Mouse (Mus musculus) liver, postnatal 0 days (tissue): Measurements from ENCODE around the gene Trit1. TPM values are rescaled to one million over a fixed set of nuclear protein-coding genes. Genes with fewer than 3 reads are reported as not detected.
A peak's percentile ranks its signal among the peaks of the same experiment; 100 is the strongest.

Experiments
- ATAC-seq: fragments of 200-750 bp; cut with Nextera tagmentation; 2 replicates; pipeline ENCODE4 v1.8.0; 2017; ENCODE audit warnings: mild to moderate bottlenecking, moderate library complexity
- DNase-seq: peaks from one replicate; pipeline ENCODE4 v3.0.0-alpha.2; 2016
- H3K27ac ChIP-seq: fragments of 300-500 bp; sonication (generic); 2 replicates; pipeline ENCODE4 v1.5.1; 2014; ENCODE audit warnings: antibody characterized with exemption, moderate library complexity, mild to moderate bottlenecking, low read depth
- H3K27me3 ChIP-seq: fragments of 300-500 bp; sonication (generic); 2 replicates; pipeline ENCODE4 v1.6.1; 2014; ENCODE audit warnings: low read length, control low read depth, mixed read lengths; ENCODE audit not compliant: insufficient read depth
- H3K36me3 ChIP-seq: fragments of 300-500 bp; sonication (generic); replicated peaks from 2 replicates; pipeline ENCODE4 v1.6.1; 2014; ENCODE audit warnings: mild to moderate bottlenecking, control low read depth, low read length, moderate library complexity, mixed read lengths; ENCODE audit not compliant: insufficient read depth
- H3K4me1 ChIP-seq: fragments of 300-500 bp; sonication (generic); 2 replicates; pipeline ENCODE4 v1.6.1; 2014; ENCODE audit warnings: antibody characterized with exemption, mild to moderate bottlenecking, control low read depth; ENCODE audit not compliant: insufficient read depth
- H3K4me2 ChIP-seq: fragments of 300-500 bp; sonication (generic); 2 replicates; pipeline ENCODE4 v1.6.1; 2014; ENCODE audit warnings: low read depth, mild to moderate bottlenecking, low read length, moderate library complexity, mixed read lengths
- H3K4me3 ChIP-seq: fragments of 300-500 bp; sonication (generic); 2 replicates; pipeline ENCODE4 v1.5.1; 2014; ENCODE audit warnings: low read depth, low read length
- H3K9ac ChIP-seq: fragments of 300-500 bp; sonication (generic); replicated peaks from 2 replicates; pipeline ENCODE4 v1.6.1; 2014; ENCODE audit warnings: mild to moderate bottlenecking, moderate library complexity
- H3K9me3 ChIP-seq: fragments of 300-500 bp; sonication (generic); 2 replicates; pipeline ENCODE4 v1.6.1; 2016; ENCODE audit warnings: mild to moderate bottlenecking, control low read depth, low read length, mixed read lengths
- CTCF ChIP-seq: sonication (generic); IDR thresholded peaks from 2 replicates; pipeline ENCODE4 v1.5.1; 2016; ENCODE audit warnings: antibody characterized with exemption, low read depth
- EP300 ChIP-seq: IDR thresholded peaks from 2 replicates; pipeline ENCODE4 v1.6.1; 2016; ENCODE audit warnings: antibody characterized with exemption, low read depth, mild to moderate bottlenecking
- WGBS: fragments of 180-500 bp; shearing (Covaris S2); extraction: QIAGEN DNeasy Blood & Tissue Kit; methylation state at CpG from one replicate; pipeline ENCODE4 v1.1.7; 2014; ENCODE audit not compliant: insufficient replicate concordance; 5-methylcytosine and 5-hydroxymethylcytosine counted together
- polyA plus RNA-seq: library from polyadenylated mRNA; unstranded; fragments of >200 nt; fragmentation: Nextera tagmentation; extraction: Ambion mirVana; gene quantifications from 2 replicates; pipeline ENCODE4 v1.2.1, GENCODE M21; 2015

The Trit1 gene
- polyA plus RNA-seq, 1 experiment from 2014 or later = 7.5 TPM

DNA sequence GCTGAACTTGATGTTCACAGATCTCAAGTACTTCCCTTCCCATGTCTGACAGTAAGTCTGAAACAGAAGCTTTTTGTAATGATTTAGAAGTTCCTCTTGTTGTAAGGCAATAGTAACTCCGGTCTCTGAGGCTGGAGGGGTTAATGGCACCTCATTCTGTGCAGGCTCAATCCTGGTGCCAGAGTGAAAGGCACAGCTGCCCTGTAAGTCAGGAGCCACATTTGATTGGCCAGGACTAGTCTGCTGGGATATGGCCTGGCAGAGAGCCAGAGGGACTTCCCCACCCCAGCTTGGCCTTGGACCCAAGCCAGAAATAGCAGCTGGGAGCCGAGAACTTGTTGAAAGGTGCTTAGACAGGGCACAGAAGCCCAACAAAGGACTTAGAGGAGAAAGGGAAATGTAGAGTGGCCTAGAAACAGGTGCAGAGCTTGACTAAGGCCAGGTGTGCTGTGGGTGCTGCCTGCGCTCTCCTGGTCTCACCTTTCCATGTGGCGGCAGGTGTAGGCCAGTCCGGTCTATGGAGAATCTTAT lies 34.3 kb downstream of the Trit1 start:
- peaks cover 13% of the 10 kb centered on the region for H3K4me1 ChIP-seq
- DNase-seq (peak; percentile 86), ATAC-seq (peak; percentile 96)
- no peak overlapping the region for H3K4me2 ChIP-seq
- TF ChIP-seq CTCF (no peak), EP300 (no peak)
- H3K4me3 ChIP-seq = no peak overlapping the region
- H3K9ac ChIP-seq = no peak overlapping the region
- 69% methylated on average over 5 of the region's 5 CpGs for WGBS
- H3K27me3 ChIP-seq = no peaks in the 10 kb centered on the region
- H3K27ac ChIP-seq = no peak overlapping the region
- H3K9me3 ChIP-seq = no peaks in the 10 kb centered on the region
- peaks cover 48% of the 10 kb centered on the region for H3K36me3 ChIP-seq

- Histone ChIP-seq H3K4me1 (peaks cover 13% of the 10 kb centered on the region), H3K36me3 (peaks cover 39% of the 10 kb centered on the region), H3K4me3 (no peak overlapping the region), H3K9ac (no peak overlapping the region), H3K27me3 (no peaks in the 10 kb centered on the region), H3K4me2 (no peak overlapping the region), H3K9me3 (no peaks in the 10 kb centered on the region), H3K27ac (no peak overlapping the region)
- WGBS = 86% methylated on average over 11 of the region's 11 CpGs
- DNase-seq = no peak
- TF ChIP-seq EP300 (no peak), CTCF (no peak)
- no peak for ATAC-seq
Observed at GRCm38 (mm10) chr4:123053179-123053578, 36.8 kb downstream of the Trit1 start.

DNA sequence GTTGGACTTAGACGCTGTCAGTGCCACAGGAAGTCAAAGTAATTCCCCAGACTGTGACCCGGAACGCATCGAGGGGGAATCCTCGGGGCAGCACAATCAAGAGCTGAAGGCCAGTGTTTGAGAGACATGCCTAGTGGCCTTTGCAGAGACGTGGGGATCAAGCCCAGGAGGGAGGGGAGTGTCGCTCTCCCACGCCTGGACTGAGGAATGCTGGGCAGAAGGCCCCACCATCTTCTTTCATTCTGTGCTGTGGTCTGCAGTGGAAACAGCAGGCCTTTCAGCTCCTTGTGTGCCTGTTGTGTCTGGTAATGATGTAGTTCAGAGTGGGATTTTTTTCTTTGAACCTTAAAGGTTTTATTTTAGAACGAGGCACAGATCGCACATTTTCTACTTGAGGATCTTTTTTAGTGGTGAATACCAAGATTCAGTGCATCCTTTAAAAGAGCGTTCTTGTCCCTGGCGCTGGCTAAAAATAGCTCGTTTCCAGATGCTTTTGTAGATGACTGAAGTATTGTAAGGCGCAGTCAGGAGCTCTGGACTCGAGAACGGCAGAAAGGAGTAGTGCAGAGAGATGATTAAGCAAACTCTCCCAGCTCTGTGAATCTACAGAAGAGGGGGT lies 37.9 kb downstream of the Trit1 start:
- H3K4me1 ChIP-seq = peaks cover 13% of the 10 kb centered on the region
- H3K27ac ChIP-seq = no peak overlapping the region
- H3K9ac ChIP-seq = no peak overlapping the region
- ATAC-seq = no peak
- no peaks in the 10 kb centered on the region for H3K9me3 ChIP-seq
- no peak overlapping the region for H3K4me3 ChIP-seq
- H3K4me2 ChIP-seq = no peak overlapping the region
- WGBS = 83% methylated on average over 16 of the region's 16 CpGs
- TF ChIP-seq EP300 (no peak), CTCF (no peak)
- no peak for DNase-seq
- H3K27me3 ChIP-seq = no peaks in the 10 kb centered on the region
- H3K36me3 ChIP-seq = peaks cover 39% of the 10 kb centered on the region

- no peak overlapping the region for H3K9ac ChIP-seq
- H3K36me3 ChIP-seq = peaks cover 37% of the 10 kb centered on the region
- H3K27ac ChIP-seq = no peak overlapping the region
- no peaks in the 10 kb centered on the region for H3K27me3 ChIP-seq
- H3K9me3 ChIP-seq = no peaks in the 10 kb centered on the region
- no peak overlapping the region for H3K4me3 ChIP-seq
- no peak overlapping the region for H3K4me2 ChIP-seq
- H3K4me1 ChIP-seq = no peaks in the 10 kb centered on the region
- ATAC-seq = no peak
- 77% methylated on average over 3 of the region's 3 CpGs for WGBS
- no peak for TF ChIP-seq CTCF
- TF ChIP-seq EP300 = no peak
- DNase-seq = no peak
Observed at GRCm38 (mm10) chr4:123056560-123057109, 40.2 kb downstream of the Trit1 start.

- no peak for ATAC-seq
- no peaks in the 10 kb centered on the region for H3K9me3 ChIP-seq
- 30% methylated on average over 1 of the region's 1 CpGs for WGBS
Observed at GRCm38 (mm10) chr4:123057957-123058356, 41.6 kb downstream of the Trit1 start.

GRCm38 (mm10) chr4:123061744-123062143 lies 45.3 kb downstream of the Trit1 start:
- no peak overlapping the region for H3K27ac ChIP-seq
- DNase-seq (no peak), ATAC-seq (no peak)
- no peaks in the 10 kb centered on the region for H3K27me3 ChIP-seq
- no peak overlapping the region for H3K4me2 ChIP-seq
- no peaks in the 10 kb centered on the region for H3K9me3 ChIP-seq
- H3K36me3 ChIP-seq = no peaks in the 10 kb centered on the region
- no peaks in the 10 kb centered on the region for H3K4me1 ChIP-seq
- TF ChIP-seq CTCF (no peak), EP300 (no peak)
- no peak overlapping the region for H3K4me3 ChIP-seq
- 61% methylated on average over 5 of the region's 5 CpGs for WGBS
- no peak overlapping the region for H3K9ac ChIP-seq

More at GRCm38 (mm10) chr4:123057957-123058356, 41.6 kb downstream of the Trit1 start:
- Histone ChIP-seq H3K4me2 (no peak overlapping the region), H3K4me1 (no peaks in the 10 kb centered on the region), H3K36me3 (peaks cover 26% of the 10 kb centered on the region), H3K4me3 (no peak overlapping the region), H3K27me3 (no peaks in the 10 kb centered on the region), H3K27ac (no peak overlapping the region), H3K9ac (no peak overlapping the region)
- TF ChIP-seq CTCF (no peak), EP300 (no peak)
- no peak for DNase-seq
